Mouse (Mus musculus): ENCODE results near the gene Haspin.

Gene Haspin

GRCm38 (mm10) chr11:73087700-73088480 is 50.2 kb downstream of the Haspin start:
- DNase-seq (ENCODE audit: low read depth) = no peak
